Mouse (Mus musculus) ES-E14 (cell line): Measurements from ENCODE around the gene Fam155a.

Source experiments
- CHD2 ChIP-seq: IDR thresholded peaks from 2 replicates; pipeline ENCODE4 v1.6.1; 2014; ENCODE audit warnings: mild to moderate bottlenecking, low read depth, low read length, inconsistent platforms
- MAFK ChIP-seq: IDR thresholded peaks from 2 replicates; pipeline ENCODE4 v1.6.1; 2014; ENCODE audit warnings: mild to moderate bottlenecking, low read depth, low read length, inconsistent platforms; ENCODE audit not compliant: insufficient read depth
- ZC3H11A ChIP-seq: IDR thresholded peaks from 2 replicates; pipeline ENCODE4 v1.6.1; 2012; ENCODE audit warnings: low read depth, mild to moderate bottlenecking, inconsistent platforms, low read length, borderline replicate concordance

- TF ChIP-seq CHD2 (no peak), MAFK (no peak), ZC3H11A (no peak)
Measured at GRCm38 (mm10) chr8:9264378-9264777, 506.6 kb downstream of the Fam155a start.
